Mouse (Mus musculus): ENCODE data around the gene Isca1. TPM values are rescaled to one million over a fixed set of nuclear protein-coding genes. Genes with fewer than 3 reads are reported as not detected.
"Not testable (repeated sequence)": the region's sequence is repeated elsewhere in the genome, so short reads cannot be mapped to it uniquely, and the experiment has no call there.

The Isca1 gene
- 10 to 100 TPM; 66.6 to 87.4 (median 84.9) TPM for total RNA-seq (2022)

- peak; percentile 98 for DNase-seq
Observed at GRCm38 (mm10) chr13:59769296-59770163, at the start of gene Isca1. Isca1 (minus strand) TSS chr13:59769810.

- DNase-seq = no peak
Observed at GRCm38 (mm10) chr13:59817352-59817751, 47.7 kb upstream of the Isca1 start.

GRCm38 (mm10) chr13:59814109-59814591, 44.5 kb upstream of the Isca1 start:
- no peak for DNase-seq

GRCm38 (mm10) chr13:59811581-59811980, 42.0 kb upstream of the Isca1 start:
- no peak for DNase-seq

GRCm38 (mm10) chr13:59801000-59801399, 31.4 kb upstream of the Isca1 start:
- no peak for DNase-seq

GRCm38 (mm10) chr13:59800077-59800476, 30.5 kb upstream of the Isca1 start:
- no peak for DNase-seq

- no peak for DNase-seq
Observed at GRCm38 (mm10) chr13:59798306-59798705, 28.7 kb upstream of the Isca1 start.

GRCm38 (mm10) chr13:59796466-59796848, 26.8 kb upstream of the Isca1 start:
- DNase-seq = no peak

- no peak for DNase-seq
Observed at GRCm38 (mm10) chr13:59795807-59796465, 26.3 kb upstream of the Isca1 start.

- DNase-seq = no peak
Observed at GRCm38 (mm10) chr13:59794786-59795185, 25.2 kb upstream of the Isca1 start.

GRCm38 (mm10) chr13:59782145-59782544, 12.5 kb upstream of the Isca1 start, which contains the start of gene Gm49354:
Gm49354 (minus strand) TSS chr13:59782245.
- DNase-seq = no peak

GRCm38 (mm10) chr13:59779744-59780264, 10.2 kb upstream of the Isca1 start:
- DNase-seq = not testable (repeated sequence)

- DNase-seq = no peak
Observed at GRCm38 (mm10) chr13:59779213-59779612, 9.6 kb upstream of the Isca1 start.

GRCm38 (mm10) chr13:59775168-59775567, 5.6 kb upstream of the Isca1 start:
- no peak for DNase-seq

GRCm38 (mm10) chr13:59771257-59771656, 1.6 kb upstream of the Isca1 start:
- peak; percentile 71 for DNase-seq

- DNase-seq = no peak
Observed at GRCm38 (mm10) chr13:59770847-59771246, 1.2 kb upstream of the Isca1 start.

- peak; percentile 85 for DNase-seq
Observed at GRCm38 (mm10) chr13:59770164-59770562, 553 bp upstream of the Isca1 start.

- DNase-seq = no peak
Observed at GRCm38 (mm10) chr13:59768531-59768930, 1.1 kb downstream of the Isca1 start.

GRCm38 (mm10) chr13:59766786-59767515, 2.7 kb downstream of the Isca1 start:
- DNase-seq = no peak

- no peak for DNase-seq
Observed at GRCm38 (mm10) chr13:59762791-59763190, 6.8 kb downstream of the Isca1 start.

GRCm38 (mm10) chr13:59756906-59757305, 12.7 kb downstream of the Isca1 start:
- no peak for DNase-seq

GRCm38 (mm10) chr13:59750310-59750709, 19.3 kb downstream of the Isca1 start:
- no peak for DNase-seq

GRCm38 (mm10) chr13:59746711-59747110, 22.9 kb downstream of the Isca1 start, which contains the start of gene 1700014D04Rik:
1700014D04Rik (minus strand) TSS chr13:59746752.
- DNase-seq = no peak
